Mouse (Mus musculus) CD8-positive naive resting alpha-beta T cell, adult 57 days (primary cell): ENCODE data around the gene Ddx25. TPM values are rescaled to one million over a fixed set of nuclear protein-coding genes. Genes with fewer than 3 reads are reported as not detected.

Experiments used
- total RNA-seq: library from RNA; stranded (reverse); gene quantifications from one replicate; pipeline ENCODE4 v1.2.4, GENCODE M21; 2023

The Ddx25 gene
- total RNA-seq, result 0.34 TPM

GRCm38 (mm10) chr9:35558257-35559008, at the start of gene Ddx25, which contains the start of gene Pus3:
Ddx25 (minus strand) TSS chr9:35558528.
Pus3 (plus strand) TSS chr9:35558595.

DNA sequence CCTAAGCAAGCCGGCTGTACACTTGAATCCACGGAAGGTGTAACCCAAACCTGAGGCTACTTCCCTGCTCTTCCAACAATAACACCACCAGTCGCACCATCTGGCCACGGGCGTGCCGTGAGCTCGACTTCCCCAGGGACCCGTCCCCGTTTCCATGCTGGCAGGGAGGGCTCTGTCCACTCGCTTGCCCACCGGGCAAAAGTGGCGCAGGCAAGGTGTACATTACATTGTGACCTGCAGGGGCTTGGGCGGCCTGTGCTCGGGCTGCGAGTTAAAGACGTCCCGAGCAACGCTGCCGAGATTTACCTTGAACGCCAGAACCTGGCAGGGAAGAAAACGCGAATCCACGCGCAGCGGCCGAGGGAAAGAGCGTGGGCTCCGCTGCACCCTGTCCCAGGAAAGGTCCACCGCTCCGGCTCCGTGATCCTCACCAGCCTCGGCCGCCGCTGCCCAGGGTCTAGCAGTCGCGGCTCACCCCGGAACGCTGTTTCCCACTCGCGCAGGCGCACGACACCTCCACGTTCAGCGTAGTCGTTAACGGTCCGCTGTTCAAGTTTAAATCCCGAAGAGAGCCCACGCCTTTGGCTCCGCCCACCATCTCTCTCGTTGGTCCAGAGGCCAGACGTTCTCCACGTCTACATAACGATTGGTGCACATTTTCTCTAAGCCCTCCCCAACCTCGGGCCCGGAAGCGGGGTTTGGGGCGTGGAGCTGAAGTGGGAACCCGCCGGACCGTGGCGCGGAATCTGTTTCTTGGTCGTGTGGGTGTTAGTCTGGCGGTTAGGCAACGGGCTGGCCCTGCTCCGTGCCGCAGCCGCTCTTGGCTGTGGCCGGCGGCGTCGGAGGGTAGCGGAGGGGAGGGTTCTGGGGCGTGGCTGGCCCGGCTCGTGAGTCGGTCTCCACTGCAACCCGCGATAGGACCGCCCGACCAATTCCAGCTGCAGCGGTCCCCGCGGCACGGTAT, 11.5 kb upstream of the Ddx25 start, which contains the start of the genes Pate2 and Hyls1:
TSS of gene Pate2 (plus strand) at position 714 of the 964 bp plus-strand sequence.
TSS of gene Hyls1 (minus strand) at position 828 of the 964 bp plus-strand sequence.

DNA sequence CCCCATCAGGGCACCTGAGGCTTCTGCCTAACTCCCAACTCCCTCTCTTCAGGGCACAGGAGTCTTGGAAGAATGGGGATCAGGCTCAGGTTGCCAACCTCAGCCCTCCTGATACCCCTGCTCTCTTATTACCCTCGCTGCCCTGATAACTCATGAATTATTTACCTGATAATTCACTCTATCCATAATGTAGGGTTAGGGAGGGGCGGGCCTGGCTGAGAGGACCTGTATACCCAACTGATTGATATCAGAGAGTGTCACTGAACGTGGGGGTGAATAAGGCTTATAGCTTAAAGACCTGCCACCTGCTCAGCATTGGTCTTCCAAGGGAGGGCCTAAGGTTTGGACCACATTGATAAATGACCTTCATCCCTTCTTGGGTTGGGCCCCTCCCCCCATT, 40.2 kb downstream of the Ddx25 start, which contains the start of gene Gm1113:
TSS of gene Gm1113 (minus strand) at position 101 of the 400 bp plus-strand sequence.

Other genes with a start within 250 kb of the Ddx25 start
- gene Cdon, start 137.4 kb downstream of the Ddx25 start, total RNA-seq, result 21.7 TPM
- not detected for gene Gm1113, start 40.3 kb downstream of the Ddx25 start, total RNA-seq
- 38.0 TPM for gene Pus3, start 67 bp upstream of the Ddx25 start, total RNA-seq
- gene Pate2, start 11.8 kb upstream of the Ddx25 start, total RNA-seq, result 0.67 TPM
- 9.2 TPM for gene Hyls1, start 11.9 kb upstream of the Ddx25 start, total RNA-seq
- gene Pate4, start 53.4 kb upstream of the Ddx25 start, total RNA-seq, result not detected
- not detected for gene Pate3, start 89.7 kb upstream of the Ddx25 start, total RNA-seq
- gene Pate1, start 128.9 kb upstream of the Ddx25 start, total RNA-seq, result not detected
- gene Gm17677, start 182.5 kb upstream of the Ddx25 start, total RNA-seq, result not detected
- not detected for gene Gm17727, start 219.6 kb upstream of the Ddx25 start, total RNA-seq
- not detected for gene Gm27235, start 231.6 kb upstream of the Ddx25 start, total RNA-seq
- gene D730048I06Rik, start 231.6 kb upstream of the Ddx25 start, total RNA-seq, result not detected